Mouse (Mus musculus): ENCODE data around the gene 2010315B03Rik. TPM values are rescaled to one million over a fixed set of nuclear protein-coding genes. Genes with fewer than 3 reads are reported as not detected.
A peak's percentile ranks its signal among the peaks of the same experiment; 100 is the strongest.
"Not testable (repeated sequence)": the region's sequence is repeated elsewhere in the genome, so short reads cannot be mapped to it uniquely, and the experiment has no call there.

The 2010315B03Rik gene
- total RNA-seq (2021): 10 to 100 TPM; 14.6 to 21.4 TPM
- long read RNA-seq, experiment 1, partial matches to known transcripts: 2 of 12 reads
- long read RNA-seq, experiment 1, other reads (novel, unspliced or antisense): 1 of 12 reads
- long read RNA-seq, experiment 2, partial matches to known transcripts: 0 of 7 reads
- long read RNA-seq, experiment 2, other reads (novel, unspliced or antisense): 3 of 7 reads

- DNase-seq: peak; percentile 91 to 93
These were observed at the start of gene 2010315B03Rik for GRCm38 (mm10) chr9:124312171-124313142. Gene 2010315B03Rik (minus strand): TSS chr9:124312696.

GRCm38 (mm10) chr9:124311502-124311901 is 994 bp downstream of the 2010315B03Rik start:
- DNase-seq: no peak

GRCm38 (mm10) chr9:124288329-124288728 is 24.2 kb downstream of the 2010315B03Rik start:
- DNase-seq: no peak

GRCm38 (mm10) chr9:124281912-124282686 is 30.4 kb downstream of the 2010315B03Rik start:
- DNase-seq: peak; percentile 87 to 90

- no peak for DNase-seq
These were observed 31.1 kb downstream of the 2010315B03Rik start for GRCm38 (mm10) chr9:124281448-124281791.

- peak; percentile 43 to 69 for DNase-seq
These were observed 31.7 kb downstream of the 2010315B03Rik start for GRCm38 (mm10) chr9:124280576-124281447.

- no peak for DNase-seq
These were observed 33.2 kb downstream of the 2010315B03Rik start for GRCm38 (mm10) chr9:124279300-124279699.

GRCm38 (mm10) chr9:124275064-124275463 is 37.4 kb downstream of the 2010315B03Rik start:
- DNase-seq: no peak

GRCm38 (mm10) chr9:124273172-124273571 is 39.3 kb downstream of the 2010315B03Rik start:
- DNase-seq: no peak

- no peak for DNase-seq
These were observed 44.6 kb downstream of the 2010315B03Rik start for GRCm38 (mm10) chr9:124267929-124268328.

GRCm38 (mm10) chr9:124267493-124267892 is 45.0 kb downstream of the 2010315B03Rik start:
- DNase-seq: no peak

- DNase-seq: no peak
These were observed 49.3 kb downstream of the 2010315B03Rik start for GRCm38 (mm10) chr9:124262987-124263717.

GRCm38 (mm10) chr9:124258067-124258556 is 54.4 kb downstream of the 2010315B03Rik start:
- DNase-seq: no peak

GRCm38 (mm10) chr9:124257200-124258066 is 55.1 kb downstream of the 2010315B03Rik start:
- no peak for DNase-seq

- DNase-seq: not testable (repeated sequence)
These were observed 56.0 kb downstream of the 2010315B03Rik start for GRCm38 (mm10) chr9:124256271-124257199.

- DNase-seq: no peak
These were observed 61.1 kb downstream of the 2010315B03Rik start for GRCm38 (mm10) chr9:124251438-124251837.
